29 mouse cellular contexts compared by ENCODE assay signal in the genomic region with DNA sequence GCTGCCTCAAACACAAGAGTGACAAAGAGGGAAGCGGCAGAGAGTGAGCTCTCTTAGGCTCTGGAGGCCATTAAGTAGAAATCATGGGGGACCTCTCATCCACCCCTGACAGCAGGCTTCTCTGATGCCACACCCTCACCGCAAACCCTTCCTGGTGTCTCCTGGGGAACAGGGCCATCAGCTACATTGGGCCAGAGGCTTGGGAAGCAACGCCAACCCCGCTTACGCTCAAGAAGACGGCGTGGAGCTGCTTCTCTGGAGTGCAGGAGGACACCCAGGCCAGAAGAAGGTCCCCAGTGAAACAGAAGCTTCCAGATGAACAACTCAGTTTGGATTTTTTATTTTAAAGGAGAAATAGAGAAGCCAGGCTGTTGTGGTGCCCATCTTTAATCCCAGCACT. TPM values are rescaled to one million over a fixed set of nuclear protein-coding genes. Genes with fewer than 3 reads are reported as not detected.
"Had no signal": no experiment of that assay in that cellular context is flagged by ENCODE, and none has a peak within 500 bp of the region (broad histone marks: within the 10 kb centered on the region; RNA-seq: fewer than 3 reads in every experiment).

No protein-coding gene starts in this region.

- H3K36me3 ChIP-seq: heart, embryonic 12.5 days; hindbrain, embryonic 10.5 days; hindbrain, embryonic 12.5 days; kidney, embryonic 15.5 days; limb, embryonic 13.5 days; limb, embryonic 15.5 days; liver, embryonic 12.5 days had no signal

- H3K27ac ChIP-seq: gastrocnemius, adult 2 months; heart, adult 2 months; hindbrain, embryonic 10.5 days; hindbrain, embryonic 12.5 days; hindbrain, embryonic 14.5 days; kidney, embryonic 15.5 days; kidney, postnatal 0 days; limb, embryonic 13.5 days; limb, embryonic 15.5 days; liver, embryonic 12.5 days; liver, embryonic 14.5 days had no signal

- H3K4me1 ChIP-seq: hindbrain, embryonic 10.5 days; hindbrain, embryonic 12.5 days; limb, embryonic 15.5 days had no signal

- H3K9me3 ChIP-seq: hindbrain, embryonic 12.5 days; kidney, embryonic 15.5 days; limb, embryonic 13.5 days; limb, embryonic 15.5 days; liver, embryonic 12.5 days had no signal

- H3K9ac ChIP-seq: heart, embryonic 12.5 days; hindbrain, embryonic 12.5 days; hindbrain, embryonic 14.5 days; kidney, embryonic 15.5 days; limb, embryonic 13.5 days; limb, embryonic 15.5 days; liver, embryonic 12.5 days; liver, embryonic 14.5 days had no signal

- H3K4me2 ChIP-seq: heart, embryonic 12.5 days; hindbrain, embryonic 12.5 days; hindbrain, embryonic 14.5 days; kidney, embryonic 15.5 days; limb, embryonic 13.5 days; limb, embryonic 15.5 days; liver, embryonic 12.5 days had no signal

- H3K4me3 ChIP-seq: gastrocnemius, adult 2 months; heart, adult 2 months; heart, embryonic 12.5 days; hindbrain, embryonic 10.5 days; hindbrain, embryonic 12.5 days; kidney, embryonic 15.5 days; limb, embryonic 13.5 days; limb, embryonic 15.5 days; liver, embryonic 12.5 days had no signal

- DNase-seq: gastrocnemius, adult 2 months; gastrocnemius, postnatal 10 days; gastrocnemius, postnatal 25 days; heart, adult 2 months; heart, postnatal 10 days; heart, postnatal 4 days; kidney, adult 11 months; kidney, adult 2 months; kidney, adult 9 months; kidney, postnatal 14 days; kidney, postnatal 36 days; layer of hippocampus, adult 9-11 months; layer of hippocampus, postnatal 36 days; left cerebral cortex, postnatal 4 days had no signal

- ATAC-seq: hindbrain, embryonic 16.5 days; inflammation-experienced regulatory T-cells, adult 6 months; liver, embryonic 12.5 days had no signal

RNA-seq across cellular contexts. Expression of a gene that starts 9.8 kb away (rescaled TPM):
- polyA plus RNA-seq: frontal cortex, adult 2 months; heart, adult 2 months; inflammation-experienced regulatory T-cells, adult 6 months; kidney, postnatal 0 days; large intestine, adult 2 months had no signal

RNA-seq across cellular contexts. Expression of a gene that starts 43.3 kb away (rescaled TPM):
- polyA plus RNA-seq: heart, embryonic 14.5 days; hindbrain, embryonic 10.5 days; hindbrain, embryonic 12.5 days; hindbrain, embryonic 14.5 days; hindbrain, embryonic 16.5 days; inflammation-experienced regulatory T-cells, adult 6 months; limb, embryonic 13.5 days had no signal
